Mouse (Mus musculus) adrenal gland, postnatal 0 days (tissue): ENCODE results near the gene Phyh. TPM values are rescaled to one million over a fixed set of nuclear protein-coding genes. Genes with fewer than 3 reads are reported as not detected.

ENCODE experiments used
- polyA plus RNA-seq: library from polyadenylated mRNA; unstranded; fragments of >200 nt; fragmentation: Nextera tagmentation; extraction: Ambion mirVana; gene quantifications from 2 replicates; pipeline ENCODE4 v1.2.1, GENCODE M21; 2015

Gene Phyh
- polyA plus RNA-seq: 92.3 and 171 TPM in 2 replicates

DNA sequence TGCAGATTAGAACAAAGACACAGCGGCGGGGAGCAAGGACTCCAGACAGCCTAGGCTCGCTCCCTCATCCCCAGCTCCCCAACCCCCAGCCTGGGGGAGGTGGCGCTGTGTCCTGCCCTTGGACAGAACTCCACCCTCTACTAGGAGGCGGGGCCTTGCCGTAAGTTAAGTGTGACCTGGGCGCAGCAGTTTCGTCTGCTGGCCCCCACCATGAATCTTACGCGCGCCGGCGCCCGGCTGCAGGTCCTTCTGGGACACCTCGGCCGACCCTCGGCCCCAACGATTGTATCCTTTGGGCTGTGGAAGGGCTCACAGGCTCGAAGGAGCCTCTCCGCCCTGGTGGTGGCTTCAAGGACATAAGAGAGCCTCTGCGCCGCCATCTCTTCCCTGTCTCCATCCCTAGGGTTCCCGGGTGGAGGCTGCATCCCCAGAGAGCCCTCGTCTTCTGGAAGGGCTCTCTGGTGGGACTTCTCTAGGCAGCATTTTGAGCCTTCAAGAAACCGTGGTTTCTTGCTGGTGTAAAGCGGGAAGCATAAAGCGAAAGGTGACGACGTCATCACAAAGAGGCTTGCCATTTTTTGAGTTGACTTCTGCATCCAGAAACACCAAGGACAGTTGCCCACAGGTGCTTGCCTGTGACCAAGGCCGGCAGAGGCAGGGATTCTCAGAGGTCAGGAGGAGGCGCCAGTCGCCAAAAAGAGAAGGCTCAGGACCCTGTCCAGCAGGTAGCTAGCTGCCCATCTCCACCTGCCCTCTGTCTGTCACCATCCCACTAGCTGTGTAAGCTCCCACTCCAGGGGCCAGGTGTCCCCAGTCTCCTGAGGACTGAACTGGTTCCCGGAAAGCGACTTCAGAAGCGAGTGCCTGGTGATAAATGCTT is at the start of gene Phyh:
TSS of gene Phyh (plus strand) at position 160 of the 880 bp plus-strand sequence.

DNA sequence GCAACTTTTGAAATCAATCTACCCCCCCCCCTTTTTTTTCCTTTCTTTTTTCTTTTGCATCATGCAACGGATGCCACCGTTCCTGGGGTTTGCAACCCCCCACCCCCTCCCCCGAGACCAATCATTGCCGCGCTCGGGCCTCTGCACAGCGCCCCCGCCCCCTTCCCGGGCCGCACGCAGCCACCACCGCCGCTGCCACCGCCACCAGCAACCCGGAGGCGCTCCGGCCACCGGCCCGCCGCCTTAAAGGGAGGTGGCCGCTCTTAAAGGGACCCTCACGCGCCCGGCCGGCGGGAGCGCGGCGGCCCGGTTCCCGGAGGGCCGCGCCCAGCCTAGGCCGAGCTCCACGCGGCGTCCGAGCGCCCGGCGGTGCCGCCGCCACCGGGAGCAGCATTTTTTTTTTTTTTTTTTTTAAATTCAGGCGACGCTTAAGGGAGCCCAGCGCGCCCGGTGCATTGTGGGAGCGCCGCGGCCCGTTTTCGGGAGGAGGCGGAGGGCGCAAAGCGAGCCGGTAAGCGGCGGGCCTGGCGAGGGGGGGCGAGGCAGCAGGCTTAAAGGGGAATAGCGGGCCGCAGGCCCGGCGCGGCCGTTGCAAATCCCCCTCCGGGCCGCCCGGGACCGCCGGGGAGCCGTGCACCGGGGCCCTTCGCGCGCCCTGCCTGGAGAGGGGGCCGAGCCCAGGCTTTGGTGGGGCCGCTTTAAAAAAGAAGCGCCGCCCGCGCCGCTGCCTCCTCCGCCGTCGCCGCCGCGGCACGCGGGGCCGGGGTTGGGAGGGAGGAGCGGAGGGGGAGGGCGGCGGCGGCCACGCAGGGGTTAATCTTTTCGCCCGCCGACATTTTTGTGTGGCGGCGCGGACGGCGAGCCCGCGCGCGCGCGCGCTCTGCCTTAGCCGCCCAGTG is 37.2 kb upstream of the Phyh start, which contains the start of gene Sephs1:
TSS of gene Sephs1 (plus strand) at position 215 of the 899 bp plus-strand sequence.

DNA sequence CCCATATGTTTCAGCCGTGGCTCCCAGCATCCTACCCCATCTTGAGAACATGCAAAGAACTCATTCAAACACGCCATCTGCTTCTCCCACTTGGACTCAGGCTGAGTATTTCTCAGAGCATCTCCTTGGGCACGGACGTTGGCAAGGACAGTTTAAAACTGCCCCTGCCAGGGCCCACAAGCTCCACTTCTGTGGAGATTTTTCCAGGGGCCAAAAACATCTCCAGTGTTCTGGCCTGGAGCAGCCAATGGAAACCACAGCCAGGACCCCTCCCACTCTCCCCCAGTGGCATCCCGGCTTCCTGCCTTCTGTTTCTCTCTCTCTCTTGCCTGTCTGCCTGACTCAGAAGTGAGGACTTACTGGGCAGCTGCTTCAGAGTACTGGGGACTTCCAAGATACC is 57.0 kb downstream of the Phyh start, which contains the start of gene Ucma:
TSS of gene Ucma (plus strand) at position 316 of the 400 bp plus-strand sequence.

Other genes with a start within 250 kb of the Phyh start
- gene Bend7, start 201.2 kb upstream of the Phyh start, polyA plus RNA-seq: 8.0 and 14.0 TPM in 2 replicates
- 32.9 and 45.2 TPM in 2 replicates for gene Sephs1, start 37.5 kb upstream of the Phyh start, polyA plus RNA-seq
- gene Ucma, start 57.1 kb downstream of the Phyh start, polyA plus RNA-seq: not detected in 2 replicates
- 5.6 and 6.3 TPM in 2 replicates for gene Mcm10, start 93.8 kb downstream of the Phyh start, polyA plus RNA-seq
- gene Optn, start 145.0 kb downstream of the Phyh start, polyA plus RNA-seq: 11.9 and 23.0 TPM in 2 replicates
- 3.0 and 3.1 TPM in 2 replicates for gene Ccdc3, start 218.8 kb downstream of the Phyh start, polyA plus RNA-seq